Mouse (Mus musculus): ENCODE results near the gene Gcnt2. TPM values are rescaled to one million over a fixed set of nuclear protein-coding genes. Genes with fewer than 3 reads are reported as not detected.
"Not testable (repeated sequence)": the region's sequence is repeated elsewhere in the genome, so short reads cannot be mapped to it uniquely, and the experiment has no call there.

Gene Gcnt2
- total RNA-seq, 2 experiments from 2014 or later, result 1.4 to 7.1 TPM

DNA sequence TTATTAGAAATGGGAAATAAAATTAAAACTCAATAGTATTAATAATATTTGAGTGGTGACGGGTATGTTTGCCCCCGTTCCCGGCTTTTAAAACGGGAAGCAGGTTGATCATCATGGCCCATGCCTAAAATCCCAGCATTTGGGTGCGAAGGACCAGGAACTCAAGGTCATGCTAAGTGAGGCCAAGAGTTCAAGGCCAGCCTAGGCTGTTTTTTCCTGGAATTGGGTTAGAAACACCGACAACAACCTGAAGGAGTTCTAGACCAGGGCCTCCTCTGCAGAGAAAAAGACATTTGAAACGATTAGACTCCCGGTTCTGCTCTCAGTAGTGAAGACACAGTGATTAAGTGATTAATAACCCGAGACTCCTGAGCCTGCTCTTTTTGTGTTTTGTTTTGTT is 3.5 kb downstream of the Gcnt2 start:
- ATAC-seq (replicated peaks; ENCODE audit: low FRiP score, poor library complexity, severe bottlenecking), result no peak

DNA sequence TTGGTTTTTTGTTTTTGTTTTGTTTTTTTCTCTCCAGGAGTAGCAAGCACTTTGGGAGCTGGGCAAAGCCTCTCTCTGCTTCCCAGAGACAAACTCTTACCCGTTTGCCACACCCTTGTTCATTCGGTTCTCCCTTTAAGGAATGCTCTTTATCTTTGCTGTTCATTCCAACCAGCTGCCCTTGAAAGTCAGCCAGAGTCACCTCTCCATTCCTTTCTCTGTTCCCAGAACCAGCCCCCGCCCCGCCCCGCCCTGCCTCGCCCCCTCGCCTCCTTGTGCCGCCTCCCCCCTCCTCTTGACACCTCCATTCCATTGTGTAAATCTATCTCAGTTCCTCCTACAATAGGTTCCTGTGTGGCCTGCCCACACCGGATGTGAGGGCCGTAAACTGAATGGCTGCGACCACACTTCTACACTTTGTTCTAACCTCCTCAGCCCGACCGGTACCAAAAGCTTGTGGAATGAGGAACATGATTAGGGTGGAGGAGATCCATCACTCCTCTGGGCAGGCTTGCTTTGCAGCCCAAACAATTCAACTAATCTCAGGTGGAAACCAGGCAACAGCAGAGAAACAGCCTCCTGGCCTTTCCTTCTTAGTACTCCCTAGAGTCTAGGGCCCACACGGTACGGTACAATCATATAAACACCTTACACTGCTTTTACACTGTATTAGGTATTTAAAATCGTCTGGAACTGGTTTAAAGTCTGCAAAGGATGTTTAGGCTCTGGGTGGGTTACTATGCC is 9.5 kb downstream of the Gcnt2 start:
- ATAC-seq (replicated peaks; ENCODE audit: low FRiP score, poor library complexity, severe bottlenecking), result no peak

DNA sequence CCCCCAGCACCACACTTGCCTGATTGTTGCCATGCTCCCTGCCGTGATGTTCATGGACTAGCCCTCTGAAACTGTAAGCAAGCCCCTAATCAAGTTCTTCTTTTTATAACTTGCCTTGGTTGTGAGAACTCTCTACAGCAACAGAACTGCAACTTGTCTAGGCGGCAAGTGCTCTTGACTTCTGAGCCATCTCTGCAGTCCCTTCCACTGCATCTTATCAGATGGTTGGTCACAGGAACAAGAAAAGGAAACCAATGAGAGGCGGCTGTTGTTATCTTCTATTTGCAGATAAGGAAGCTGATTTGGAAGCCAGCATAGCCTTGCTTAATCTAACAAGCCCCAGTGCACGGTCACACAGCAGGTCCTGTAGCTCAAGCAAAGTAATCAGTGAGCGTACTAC is 14.5 kb downstream of the Gcnt2 start:
- no peak for ATAC-seq (replicated peaks; ENCODE audit: low FRiP score, poor library complexity, severe bottlenecking)

DNA sequence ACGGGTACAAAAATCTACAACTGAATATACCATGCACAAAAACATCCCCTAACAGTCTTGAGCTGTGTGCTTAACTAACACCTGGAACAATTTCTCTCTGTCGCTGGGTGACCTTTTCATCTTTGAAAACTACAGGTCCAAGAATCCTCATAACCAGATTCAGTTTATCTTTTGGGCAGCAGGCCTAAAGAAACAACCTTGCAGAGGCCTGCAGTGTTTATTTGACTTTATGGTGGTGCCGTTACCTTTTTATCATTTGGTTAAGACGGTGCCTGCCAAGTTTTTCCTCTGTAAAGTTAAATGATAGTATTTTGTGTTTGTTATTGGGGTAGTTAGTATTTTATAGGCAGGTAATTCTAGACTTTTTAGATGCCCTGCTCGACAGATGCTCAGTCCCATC is 15.9 kb downstream of the Gcnt2 start:
- no peak for ATAC-seq (replicated peaks; ENCODE audit: low FRiP score, poor library complexity, severe bottlenecking)

DNA sequence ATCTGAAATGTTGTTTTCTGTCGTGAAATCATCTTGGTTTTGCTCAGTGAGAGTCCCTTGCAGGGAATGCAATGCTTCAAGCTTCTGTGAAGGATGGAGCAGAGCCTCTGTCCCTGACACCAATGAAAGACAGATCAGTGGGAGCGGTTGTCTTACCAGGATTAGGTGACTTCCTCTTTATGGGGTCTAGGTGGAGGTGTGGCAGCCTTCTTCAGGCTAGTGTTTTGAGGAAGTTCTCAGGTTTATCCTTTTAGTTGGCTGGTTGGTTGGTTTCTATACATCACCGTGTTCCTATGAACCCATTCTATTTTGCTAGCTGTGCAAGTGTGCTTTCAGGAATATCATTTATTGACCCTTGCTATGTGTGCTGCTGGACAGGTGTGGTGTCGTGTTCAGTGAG is 18.0 kb downstream of the Gcnt2 start:
- no peak for ATAC-seq (replicated peaks; ENCODE audit: low FRiP score, poor library complexity, severe bottlenecking)

DNA sequence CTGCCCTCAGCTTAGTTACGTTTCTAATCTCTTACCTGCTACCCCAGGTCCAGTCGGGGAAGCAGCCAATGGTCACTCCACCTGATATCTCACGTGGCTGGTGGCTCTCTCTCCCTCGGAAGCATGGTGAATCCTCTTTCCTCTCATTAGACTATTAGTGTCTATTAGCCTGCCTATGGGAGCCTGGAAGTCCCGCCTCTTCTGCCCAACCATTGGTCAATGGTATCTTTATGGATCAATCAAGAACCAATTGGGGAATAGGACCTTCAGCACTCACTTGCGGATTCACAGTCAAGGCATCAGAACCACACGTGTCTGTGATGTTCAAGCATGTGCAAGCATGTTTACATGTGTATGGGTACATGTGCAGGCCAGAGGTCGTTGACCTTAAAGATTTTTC is 21.0 kb downstream of the Gcnt2 start:
- no peak for ATAC-seq (replicated peaks; ENCODE audit: low FRiP score, poor library complexity, severe bottlenecking)

DNA sequence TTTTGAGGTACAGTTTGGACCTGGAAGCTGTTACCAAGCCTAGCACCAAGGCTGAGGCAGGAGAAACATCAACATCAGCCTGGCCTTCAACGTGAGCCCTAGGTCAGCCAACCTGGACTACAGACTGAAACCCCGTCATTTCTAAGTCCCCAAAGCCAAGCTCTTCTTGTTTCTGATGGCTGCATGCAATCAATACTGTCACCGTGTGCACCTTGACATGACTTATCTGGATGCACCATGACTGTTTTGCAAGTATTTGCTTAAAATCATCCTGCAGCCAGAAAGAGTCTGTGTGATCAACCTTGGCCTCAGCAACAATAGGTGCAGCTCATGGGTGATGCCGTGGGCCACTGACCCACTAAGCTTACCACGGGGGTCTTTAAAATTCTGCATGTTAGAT is 23.1 kb downstream of the Gcnt2 start:
- ATAC-seq (replicated peaks; ENCODE audit: low FRiP score, poor library complexity, severe bottlenecking), result no peak

DNA sequence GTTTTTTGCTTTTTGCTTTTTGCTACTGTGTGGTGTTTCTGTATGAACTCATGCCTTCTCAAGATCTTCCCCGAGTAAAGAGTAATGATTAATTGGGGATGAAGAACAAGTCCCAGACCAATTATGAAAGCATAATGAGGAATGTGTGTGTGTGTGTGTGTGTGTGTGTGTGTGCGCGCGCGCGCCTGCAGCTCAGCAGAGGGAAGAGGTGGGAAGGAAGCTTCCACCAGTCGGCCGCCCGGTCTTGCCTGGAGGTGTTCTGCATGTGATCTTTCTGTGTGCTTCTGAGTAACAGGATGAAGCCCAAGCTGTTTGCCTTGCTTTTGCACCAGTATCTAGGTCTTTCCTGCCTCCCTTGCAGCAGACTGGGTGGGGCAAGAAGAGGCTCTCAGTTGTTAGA is 24.3 kb downstream of the Gcnt2 start:
- no peak for ATAC-seq (replicated peaks; ENCODE audit: low FRiP score, poor library complexity, severe bottlenecking)

DNA sequence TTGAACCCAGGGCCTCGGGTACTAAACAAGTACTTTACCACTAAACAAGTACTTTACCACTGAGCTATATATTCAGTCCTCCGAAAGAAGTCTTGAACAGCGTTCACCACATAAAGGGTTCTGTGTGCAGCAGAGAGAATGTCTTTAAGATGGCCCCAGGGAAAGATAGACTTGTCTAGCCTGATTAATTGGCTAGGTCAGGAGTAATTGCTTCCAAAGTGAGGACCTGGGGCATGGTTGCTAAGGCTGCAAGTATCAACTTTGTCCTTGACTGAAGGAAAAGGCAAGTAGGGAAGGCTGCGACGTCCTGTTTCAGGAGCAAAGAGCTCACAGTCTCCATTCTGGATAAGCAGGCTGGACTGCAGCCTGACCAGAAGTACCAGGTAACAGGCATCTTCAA is 25.3 kb downstream of the Gcnt2 start:
- no peak for ATAC-seq (replicated peaks; ENCODE audit: low FRiP score, poor library complexity, severe bottlenecking)

DNA sequence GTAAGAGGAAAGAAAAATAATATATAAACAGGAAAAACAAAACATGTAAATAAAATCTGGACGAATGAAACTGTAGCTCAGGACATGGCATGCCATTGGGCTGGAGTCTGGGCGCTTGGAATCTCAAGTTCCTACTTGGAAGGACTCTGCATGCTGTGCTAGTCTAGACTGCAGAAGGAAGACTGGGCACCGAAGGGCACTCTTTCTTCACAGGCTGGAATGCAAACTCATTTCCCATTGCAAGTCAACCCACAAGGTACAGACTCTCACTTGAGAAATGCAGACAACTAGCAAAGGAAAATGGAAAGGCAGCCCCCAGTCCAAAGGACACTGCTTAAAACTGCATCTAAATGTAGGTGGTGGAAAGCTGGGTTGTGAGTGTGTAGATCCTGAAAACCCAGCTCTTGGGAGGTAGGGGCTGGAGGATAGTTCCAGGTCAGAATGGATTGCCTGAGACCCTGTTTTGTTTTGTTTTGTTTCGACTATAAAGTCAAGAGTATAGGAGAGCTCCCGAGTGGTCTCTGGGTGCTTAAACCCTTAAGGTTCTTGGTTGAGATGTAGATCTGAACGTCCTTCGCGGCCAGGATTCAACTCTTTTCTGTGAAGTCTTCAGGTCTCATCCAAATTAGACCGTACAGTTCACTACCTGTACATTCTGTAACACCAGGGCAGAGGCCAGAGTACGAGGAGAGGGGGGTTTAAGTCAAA is 26.5 kb downstream of the Gcnt2 start:
- no peak for ATAC-seq (replicated peaks; ENCODE audit: low FRiP score, poor library complexity, severe bottlenecking)

DNA sequence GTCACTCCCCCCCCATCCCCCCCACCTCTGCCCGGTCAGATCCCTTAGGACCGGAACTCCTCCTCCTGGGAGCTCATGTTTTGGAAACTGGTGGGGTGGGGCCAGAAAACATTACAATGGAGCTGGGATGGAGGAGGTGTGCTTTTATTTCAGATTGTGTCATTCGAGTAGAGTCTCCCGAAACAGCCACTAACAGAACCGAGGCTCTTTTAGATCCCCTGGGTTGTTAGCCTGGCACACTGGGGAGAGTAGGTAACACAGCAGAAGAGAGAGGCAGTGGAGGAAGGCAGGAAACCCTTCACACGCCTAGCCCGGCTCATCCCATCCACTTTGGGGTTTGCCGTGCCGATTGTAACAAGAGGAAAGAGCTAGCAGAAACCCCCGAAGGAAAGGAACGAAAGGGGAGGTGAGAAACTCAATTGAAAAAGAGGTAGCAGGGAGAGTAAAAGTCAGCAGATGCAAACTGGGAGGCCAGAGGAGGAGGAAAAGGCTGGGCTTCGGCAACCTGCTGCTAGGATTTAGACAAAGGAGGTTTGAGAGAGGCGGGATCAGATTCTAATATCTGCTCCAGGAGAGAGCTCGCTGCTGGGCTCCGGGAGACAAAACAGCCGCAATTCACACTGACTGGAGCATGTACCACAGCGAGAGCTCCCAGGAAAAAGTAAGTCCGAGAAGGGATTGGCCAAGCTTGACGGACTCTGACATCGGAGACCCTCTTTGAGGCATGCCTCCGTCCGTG is 27.3 kb downstream of the Gcnt2 start:
- ATAC-seq (replicated peaks; ENCODE audit: low FRiP score, poor library complexity, severe bottlenecking), result no peak

DNA sequence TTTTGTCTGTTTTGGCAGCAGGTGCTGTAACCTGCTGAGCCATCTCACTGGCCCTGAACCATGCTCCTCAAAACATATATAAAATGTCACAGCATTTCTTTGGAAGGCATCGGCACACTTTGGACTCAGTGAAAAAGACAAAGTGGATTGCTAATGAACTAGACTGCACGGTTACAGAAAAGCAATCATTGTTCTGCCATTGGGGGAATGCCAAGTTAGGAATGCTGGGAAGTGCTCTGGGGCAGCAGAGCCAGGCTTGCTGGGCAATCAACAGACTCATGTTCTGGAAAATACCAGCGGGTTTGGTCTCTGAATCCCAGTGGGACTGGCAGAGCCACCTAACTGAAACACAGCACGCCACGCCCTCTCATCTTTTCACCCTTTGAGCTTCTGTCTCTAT is 31.0 kb downstream of the Gcnt2 start:
- ATAC-seq (replicated peaks; ENCODE audit: low FRiP score, poor library complexity, severe bottlenecking), result no peak

DNA sequence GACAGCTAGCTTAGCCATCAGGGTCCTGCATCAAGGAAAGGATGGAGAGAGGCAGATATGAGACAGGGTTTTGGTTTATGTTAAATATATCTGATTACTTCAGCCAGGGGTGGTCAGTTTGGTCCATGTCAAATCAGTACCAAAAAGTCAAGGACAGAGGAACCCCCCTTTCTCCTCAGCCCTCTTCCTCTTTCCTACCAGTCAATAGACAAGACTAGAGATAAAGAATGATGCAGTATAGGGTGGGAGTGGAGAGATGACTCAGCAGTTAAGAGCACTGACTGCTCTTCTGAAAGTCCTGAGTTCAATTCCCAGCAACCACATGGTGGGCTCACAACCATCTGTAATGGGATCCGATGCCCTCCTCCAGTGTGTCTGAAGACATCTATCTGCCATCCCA is 31.8 kb downstream of the Gcnt2 start:
- ATAC-seq (replicated peaks; ENCODE audit: low FRiP score, poor library complexity, severe bottlenecking), result not testable (repeated sequence)

DNA sequence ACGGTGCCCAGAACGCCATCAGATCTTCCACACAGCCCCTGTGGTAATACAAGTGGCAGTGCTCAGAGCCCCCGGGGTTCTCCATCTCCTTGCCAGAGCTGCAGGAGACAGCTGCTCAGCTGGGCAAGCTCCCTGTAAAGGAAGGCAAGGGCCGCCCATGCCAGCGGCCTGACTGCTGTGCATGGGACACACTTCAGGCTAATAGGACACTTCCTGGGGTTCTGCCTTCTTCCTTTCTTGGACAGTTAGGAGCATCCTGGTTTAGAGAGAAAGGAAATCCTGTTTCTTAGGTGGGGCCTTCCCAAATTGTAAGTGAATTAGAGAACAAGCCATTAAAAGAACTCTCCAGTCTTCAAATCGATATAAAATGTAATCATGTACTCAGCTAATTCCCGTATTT is 32.5 kb downstream of the Gcnt2 start:
- no peak for ATAC-seq (replicated peaks; ENCODE audit: low FRiP score, poor library complexity, severe bottlenecking)

DNA sequence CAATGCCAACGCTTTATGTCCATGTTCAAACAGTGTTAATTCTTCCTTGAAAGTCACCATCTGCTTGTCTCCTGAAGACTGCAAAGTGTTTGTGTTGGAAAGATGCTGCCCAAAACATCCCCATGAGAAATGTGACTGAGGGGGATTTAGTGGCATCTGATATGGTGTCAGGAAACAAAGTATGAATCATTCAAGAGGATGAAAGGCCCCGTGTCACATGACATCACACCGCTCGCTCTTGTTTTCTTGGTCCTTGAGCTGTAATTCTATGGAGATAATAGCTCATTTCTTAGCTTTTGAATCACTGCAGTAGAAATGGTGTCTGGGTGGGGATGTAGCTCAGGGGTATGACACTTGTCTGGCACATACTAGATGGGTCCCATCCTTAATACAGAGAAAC is 33.0 kb downstream of the Gcnt2 start:
- ATAC-seq (replicated peaks; ENCODE audit: low FRiP score, poor library complexity, severe bottlenecking), result no peak

DNA sequence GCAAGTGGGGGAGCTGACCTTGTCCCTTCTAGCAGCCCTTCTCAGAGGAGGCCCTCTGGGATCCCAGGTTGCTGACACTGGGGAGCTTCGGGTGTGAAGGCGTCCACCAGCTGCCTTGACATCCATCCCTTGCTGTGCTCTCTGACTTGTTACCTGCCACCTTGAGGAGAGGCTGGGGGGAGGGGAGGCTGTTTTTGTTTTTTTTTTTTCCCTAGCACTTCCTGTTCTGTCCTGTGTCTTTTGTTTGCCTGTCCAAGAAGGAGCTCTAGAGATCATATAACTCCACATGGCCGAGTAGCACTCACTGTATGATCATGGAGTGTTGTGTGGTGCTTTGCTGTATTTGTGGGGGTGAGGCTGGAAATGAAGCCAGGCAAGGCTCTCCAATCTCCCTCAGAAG is 34.0 kb downstream of the Gcnt2 start:
- no peak for ATAC-seq (replicated peaks; ENCODE audit: low FRiP score, poor library complexity, severe bottlenecking)

DNA sequence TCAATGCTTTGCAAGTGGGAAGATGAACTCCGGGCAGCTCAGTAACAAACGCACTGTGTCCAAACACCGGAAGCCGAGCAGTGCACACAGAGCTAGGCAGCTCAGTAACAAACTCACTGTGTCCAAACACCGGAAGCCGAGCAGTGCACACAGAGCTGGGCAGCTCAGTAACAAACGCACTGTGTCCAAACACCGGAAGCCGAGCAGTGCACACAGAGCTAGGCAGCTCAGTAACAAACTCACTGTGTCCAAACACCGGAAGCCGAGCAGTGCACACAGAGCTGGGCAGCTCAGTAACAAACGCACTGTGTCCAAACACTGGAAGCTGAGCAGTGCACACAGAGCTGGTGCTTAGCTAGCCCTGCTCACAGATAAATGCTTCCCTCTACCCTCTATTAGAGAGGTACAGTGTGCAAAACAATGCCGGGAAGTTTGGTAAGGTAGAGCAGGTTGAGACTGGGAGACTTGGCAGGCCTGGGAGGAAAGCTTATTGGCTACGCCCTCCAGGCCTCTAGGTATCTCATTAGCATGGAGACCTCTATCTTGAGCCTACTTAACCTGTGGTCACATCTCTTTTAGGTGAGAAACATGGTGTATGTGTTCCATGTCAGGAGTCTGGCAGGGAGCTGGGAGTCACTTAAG is 38.6 kb downstream of the Gcnt2 start:
- not testable (repeated sequence) for ATAC-seq (replicated peaks; ENCODE audit: low FRiP score, poor library complexity, severe bottlenecking)

DNA sequence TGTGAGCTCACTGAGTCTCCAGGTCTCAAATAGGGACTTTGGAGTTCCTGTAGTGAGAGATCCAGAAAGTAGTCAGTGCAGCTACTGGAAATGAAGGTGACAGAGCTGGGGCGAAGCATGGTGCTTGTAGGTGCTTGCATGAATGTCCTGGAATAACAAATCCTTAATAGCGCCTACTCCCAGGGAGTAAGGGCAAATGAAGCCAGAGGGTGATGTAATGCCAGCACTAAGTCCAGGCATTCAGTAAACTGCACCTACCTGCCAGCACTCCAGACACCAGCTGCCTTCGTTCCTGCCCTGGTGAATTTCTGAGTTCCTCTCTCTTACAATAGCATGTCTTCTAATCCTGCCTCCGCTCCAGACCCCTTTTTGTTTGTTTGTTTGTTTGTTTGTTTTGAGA is 39.1 kb downstream of the Gcnt2 start:
- no peak for ATAC-seq (replicated peaks; ENCODE audit: low FRiP score, poor library complexity, severe bottlenecking)

DNA sequence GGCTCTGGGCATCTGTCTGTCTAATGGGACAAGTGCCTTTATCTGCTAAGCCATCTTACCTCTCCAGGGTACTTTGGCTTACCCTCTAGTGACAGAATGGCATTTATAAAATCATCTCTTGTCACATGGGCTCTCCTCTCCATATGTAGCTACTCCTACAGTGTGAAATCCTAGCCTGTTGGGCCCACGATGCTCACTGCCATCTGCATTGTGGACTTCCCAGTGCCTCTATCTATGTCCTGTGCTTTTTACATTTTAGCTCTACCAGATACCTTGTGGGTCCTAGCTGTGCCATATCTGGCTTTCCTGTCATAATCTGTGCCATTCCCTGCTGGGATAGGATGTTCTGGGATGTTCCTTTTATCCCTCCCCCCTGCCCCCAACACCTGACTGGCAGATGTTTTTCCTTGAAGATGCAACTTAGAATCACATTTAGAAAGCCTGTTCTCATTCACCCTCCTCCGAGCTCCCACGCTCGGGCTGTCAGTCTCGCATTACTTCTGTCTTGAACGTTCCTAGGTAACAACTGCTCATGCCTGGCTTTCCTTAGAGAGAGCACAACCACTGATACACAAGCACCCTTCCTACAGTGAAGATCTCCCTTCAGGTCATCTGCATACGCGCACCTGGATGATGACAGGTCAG is 39.9 kb downstream of the Gcnt2 start:
- ATAC-seq (replicated peaks; ENCODE audit: low FRiP score, poor library complexity, severe bottlenecking), result no peak

Measured in erythroid progenitor cell, adult 5-6 weeks (primary cell).